Mouse (Mus musculus) CH12.LX (cell line): ENCODE measurements at regions not wholly inside any gene's neighbourhood (a gene's known extent, or its start where the extent isn't known, plus 50 kb on each side); places are given as distances from the start of the nearest gene placed in this dataset.

Experiments used
- DNase-seq: peaks from one replicate; pipeline ENCODE4 v3.0.0-alpha.2; 2013; ENCODE audit errors: extremely low read depth
- H3K27ac ChIP-seq: 2 replicates; pipeline ENCODE4 v1.5.1; 2012; ENCODE audit warnings: low read depth, mild to moderate bottlenecking, control low read depth, moderate library complexity; ENCODE audit not compliant: insufficient read depth
- H3K27me3 ChIP-seq: replicated peaks from 2 replicates; pipeline ENCODE3; 2012; ENCODE audit warnings: inconsistent platforms
- H3K36me3 ChIP-seq, 2 experiments: replicated peaks in 1 of 2; 2 replicates each; pipeline versions ENCODE3 to v1.6.1; 2012; ENCODE audit warnings: inconsistent platforms in 1 of 2, low read length in 1 of 2, mild to moderate bottlenecking in 1 of 2, mixed read lengths in 1 of 2, moderate library complexity in 1 of 2; ENCODE audit not compliant: control insufficient read depth in 1 of 2, insufficient read depth in 1 of 2
- H3K4me1 ChIP-seq, 2 experiments: 2 replicates each; pipeline ENCODE4 v1.6.1; 2012; ENCODE audit warnings: inconsistent platforms in 1 of 2, moderate library complexity in 1 of 2; ENCODE audit not compliant: insufficient read depth in 2 of 2, control insufficient read depth in 1 of 2
- H3K4me2 ChIP-seq: 2 replicates; pipeline ENCODE4 v1.6.1; 2012; ENCODE audit warnings: low read depth, mild to moderate bottlenecking, control low read depth; ENCODE audit not compliant: poor library complexity, insufficient read depth, severe bottlenecking
- H3K4me3 ChIP-seq, 3 experiments: fragments of 150-350 bp in 1 of 3; sonication (generic) in 1 of 3; replicated peaks in 1 of 3; 2 replicates each; pipeline versions ENCODE3 to v1.5.1; 2011 to 2012; ENCODE audit warnings: low read depth in 2 of 3, low read length in 2 of 3, mild to moderate bottlenecking in 2 of 3, moderate library complexity in 2 of 3, control low read depth in 1 of 3, improper control_type of control experiment in 1 of 3, inconsistent platforms in 1 of 3, mixed read lengths in 1 of 3; ENCODE audit not compliant: poor library complexity in 1 of 3
- H3K79me2 ChIP-seq: replicated peaks from 2 replicates; pipeline ENCODE4 v1.6.1; 2012; ENCODE audit warnings: mild to moderate bottlenecking, moderate library complexity; ENCODE audit not compliant: control insufficient read depth, poor library complexity, insufficient read depth, severe bottlenecking; ENCODE audit errors: extremely low read depth
- H3K9ac ChIP-seq: 2 replicates; pipeline ENCODE4 v1.6.1; 2012; ENCODE audit warnings: low read depth, mild to moderate bottlenecking, control low read depth, moderate library complexity; ENCODE audit not compliant: insufficient read depth
- H3K9me3 ChIP-seq: replicated peaks from 2 replicates; pipeline ENCODE3; 2012; ENCODE audit warnings: low read length, inconsistent platforms, mixed read lengths
- CHD1 ChIP-seq: IDR thresholded peaks from 2 replicates; pipeline ENCODE4 v1.6.1; 2012; ENCODE audit warnings: low read depth, low read length, improper control_type of control experiment, inconsistent platforms
- EP300 ChIP-seq: IDR thresholded peaks from 2 replicates; pipeline ENCODE4 v1.6.1; 2011; ENCODE audit warnings: low read length, improper control_type of control experiment
- GABPA ChIP-seq: IDR thresholded peaks from 2 replicates; pipeline ENCODE4 v1.6.1; 2012; ENCODE audit warnings: low read depth, low read length, improper control_type of control experiment, inconsistent platforms; ENCODE audit not compliant: insufficient replicate concordance
- HCFC1 ChIP-seq: IDR thresholded peaks from 2 replicates; pipeline ENCODE4 v1.6.1; 2012; ENCODE audit warnings: low read depth, mild to moderate bottlenecking, inconsistent platforms, low read length, improper control_type of control experiment
- JUN ChIP-seq: IDR thresholded peaks from 2 replicates; pipeline ENCODE4 v1.6.1; 2011; ENCODE audit warnings: low read depth, mild to moderate bottlenecking, low read length, improper control_type of control experiment, moderate library complexity; ENCODE audit not compliant: insufficient read depth
- KAT2A ChIP-seq: IDR thresholded peaks from 2 replicates; pipeline ENCODE4 v1.6.1; 2012; ENCODE audit warnings: low read length, improper control_type of control experiment, inconsistent platforms; ENCODE audit not compliant: insufficient replicate concordance
- MAFK ChIP-seq: IDR thresholded peaks from 2 replicates; pipeline ENCODE4 v1.6.1; 2011; ENCODE audit warnings: low read length, improper control_type of control experiment; ENCODE audit not compliant: insufficient replicate concordance
- MAZ ChIP-seq: IDR thresholded peaks from 2 replicates; pipeline ENCODE4 v1.6.1; 2012; ENCODE audit warnings: low read depth, mild to moderate bottlenecking, inconsistent platforms, low read length, improper control_type of control experiment, moderate library complexity
- MYC ChIP-seq: IDR thresholded peaks from 2 replicates; pipeline ENCODE4 v1.6.1; 2011; ENCODE audit warnings: low read depth, mild to moderate bottlenecking, improper control_type of control experiment, low read length
- NRF1 ChIP-seq: IDR thresholded peaks from 2 replicates; pipeline ENCODE4 v1.6.1; 2014; ENCODE audit warnings: low read depth, mild to moderate bottlenecking, inconsistent platforms, low read length, improper control_type of control experiment, moderate library complexity
- POLR2AphosphoS2 ChIP-seq: IDR thresholded peaks from 2 replicates; pipeline ENCODE4 v1.6.1; 2011; ENCODE audit warnings: low read depth, low read length, improper control_type of control experiment
- RAD21 ChIP-seq: IDR thresholded peaks from 2 replicates; pipeline ENCODE4 v1.6.1; 2011; ENCODE audit warnings: low read depth, mild to moderate bottlenecking, low read length, improper control_type of control experiment, moderate library complexity
- RCOR1 ChIP-seq: conservative IDR thresholded peaks from 2 replicates; pipeline ENCODE4 v1.6.1; 2012; ENCODE audit warnings: low read depth, mild to moderate bottlenecking, inconsistent platforms, low read length, improper control_type of control experiment
- SMC3 ChIP-seq: IDR thresholded peaks from 2 replicates; pipeline ENCODE4 v1.6.1; 2011; ENCODE audit warnings: low read depth, low read length, improper control_type of control experiment
- ZKSCAN1 ChIP-seq: IDR thresholded peaks from 2 replicates; pipeline ENCODE4 v1.6.1; 2012; ENCODE audit warnings: low read depth, inconsistent platforms, low read length, improper control_type of control experiment, borderline replicate concordance
- ZMIZ1 ChIP-seq: IDR thresholded peaks from 2 replicates; pipeline ENCODE4 v1.6.1; 2012; ENCODE audit warnings: low read depth, mild to moderate bottlenecking, inconsistent platforms, low read length, improper control_type of control experiment
- dilution Hi-C: fragments of 300-500 bp; cut with MboI; formaldehyde crosslinking; loops from 2 replicates; pipeline ENCODE4 v1.14.3; 2020; ENCODE audit warnings: low sequenced_read_pairs; ENCODE audit not compliant: extremely low pct_unique_long_range_greater_than_20kb, extremely low pct_ligation_motif_present
- in situ Hi-C: fragments of 300-500 bp; cut with MboI; formaldehyde crosslinking; loops from 3 replicates; pipeline ENCODE4 v1.14.3; 2019; ENCODE audit warnings: low sequenced_read_pairs, low pct_ligation_motif_present, low pct_unique_long_range_greater_than_20kb, mixed read lengths

DNA sequence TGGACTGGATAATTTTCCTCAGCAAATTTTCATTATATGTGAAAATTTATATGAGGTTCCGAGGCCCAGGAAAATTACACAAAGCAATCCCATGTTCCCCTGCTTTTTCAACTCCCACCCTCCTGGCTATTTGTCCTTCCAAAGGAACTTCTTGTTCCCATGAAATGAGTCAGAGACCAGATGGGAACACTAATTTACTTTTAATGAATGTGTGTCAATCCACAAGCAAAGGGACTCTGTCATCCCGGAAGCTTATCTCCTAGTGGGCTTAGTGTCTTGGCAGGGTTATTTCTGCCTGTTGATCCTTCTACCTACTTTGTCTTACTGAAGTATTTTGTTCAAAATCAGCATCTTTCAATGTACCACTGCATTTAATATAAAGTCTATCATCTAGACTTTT lies 573.3 kb upstream of the Gm11114 start:
- Histone ChIP-seq H3K4me3 (no peak overlapping the region), H3K9me3 (no peaks in the 10 kb centered on the region), H3K36me3 (no peaks in the 10 kb centered on the region), H3K27me3 (no peaks in the 10 kb centered on the region), H3K79me2 (no peaks in the 10 kb centered on the region), H3K4me1 (no peaks in the 10 kb centered on the region), H3K27ac (no peak overlapping the region), H3K4me2 (no peak overlapping the region), H3K9ac (no peak overlapping the region)
- TF ChIP-seq JUN (no peak), NRF1 (no peak), MAZ (no peak), SMC3 (no peak), MAFK (no peak), HCFC1 (no peak), CHD1 (no peak), ZKSCAN1 (no peak), RAD21 (no peak), EP300 (no peak), MYC (no peak), KAT2A (no peak)
- in situ Hi-C loops: no loop called here
- no peak for DNase-seq
- dilution Hi-C loops: no loop called here

DNA sequence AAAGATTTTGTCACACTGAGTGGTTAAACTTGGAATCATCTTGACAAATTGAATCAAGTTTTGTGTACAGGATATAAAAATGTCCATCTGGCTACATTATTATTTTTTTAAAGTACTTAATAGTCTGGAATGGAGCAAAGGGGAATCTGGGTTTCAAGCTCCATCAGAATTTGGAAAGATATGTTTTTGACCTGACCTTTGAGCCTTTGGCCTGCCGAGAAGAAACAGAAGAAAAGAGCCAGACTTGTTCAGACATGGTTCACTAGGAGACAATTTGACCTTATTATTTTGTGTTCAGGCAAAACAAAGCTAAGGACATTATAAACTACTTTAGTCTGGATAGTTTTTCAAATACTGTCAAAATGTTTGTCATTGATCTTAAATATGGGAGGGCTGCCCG lies 572.2 kb upstream of the Gm11114 start:
- no peaks in the 10 kb centered on the region for H3K27me3 ChIP-seq
- H3K4me1 ChIP-seq: no peaks in the 10 kb centered on the region
- H3K9me3 ChIP-seq: no peaks in the 10 kb centered on the region
- in situ Hi-C loops: no loop called here
- no peak overlapping the region for H3K27ac ChIP-seq
- no peak for DNase-seq
- no peak overlapping the region for H3K9ac ChIP-seq
- TF ChIP-seq RAD21: no peak
- TF ChIP-seq ZMIZ1: no peak
- TF ChIP-seq GABPA: no peak
- TF ChIP-seq SMC3: no peak
- no peak for TF ChIP-seq NRF1
- no peak for TF ChIP-seq POLR2AphosphoS2
- TF ChIP-seq MYC: no peak
- TF ChIP-seq RCOR1: no peak
- TF ChIP-seq, all 38 proteins: peak for 0
- dilution Hi-C loops: no loop called here
- Histone ChIP-seq H3K4me2 (no peak overlapping the region), H3K4me3 (no peak overlapping the region), H3K79me2 (no peaks in the 10 kb centered on the region), H3K36me3 (no peaks in the 10 kb centered on the region)
